ENCODE assay signal across 14 mouse cellular contexts in the genomic region with DNA sequence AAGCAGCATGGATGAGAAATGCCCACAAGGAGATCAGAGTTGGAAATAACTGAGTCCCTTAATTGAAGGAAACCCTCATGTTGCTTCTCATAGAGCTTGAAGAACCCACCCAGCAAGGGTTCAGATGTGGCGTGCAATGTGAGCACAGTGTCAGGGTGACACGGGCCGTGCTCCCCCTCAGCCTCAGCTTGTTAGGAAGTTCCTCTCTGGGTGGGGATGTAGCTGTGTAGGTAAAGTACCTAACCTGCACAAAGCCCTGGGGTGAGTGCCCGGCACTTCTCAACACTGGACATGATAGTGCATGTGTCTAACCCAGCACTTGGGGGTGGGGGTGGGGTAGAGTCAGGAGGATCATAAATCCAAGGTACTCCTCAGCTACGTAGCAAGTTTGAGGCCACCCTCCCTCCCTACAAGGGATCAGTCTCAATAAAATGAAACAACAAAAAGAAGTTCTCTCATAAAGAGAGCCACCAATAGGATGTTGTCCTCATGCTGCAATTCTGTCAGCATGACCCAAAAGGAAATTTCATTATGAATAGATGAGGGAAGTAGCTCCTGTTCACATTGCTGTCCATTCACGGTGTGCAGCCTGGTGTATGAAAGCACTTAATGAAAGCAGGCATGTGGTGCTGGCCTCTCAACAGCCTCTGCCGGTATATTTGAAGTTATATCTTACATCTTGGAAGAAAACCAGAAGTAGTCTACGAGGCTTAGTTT.
DNase-seq lines count a peak whose midpoint lies in the region; ATAC-seq and TF ChIP-seq lines count a peak whose summit lies in the region.
"Had no signal": no experiment of that assay in that cellular context is flagged by ENCODE, and none has a peak within 500 bp of the region (broad histone marks: within the 10 kb centered on the region; RNA-seq: fewer than 3 reads in every experiment).

No protein-coding gene starts in this region.

- intact Hi-C loops in heart, postnatal 36 days (cut with DNase I): no loop called here

- H3K27me3 ChIP-seq in cerebellum, adult 2 months (ENCODE audit: control insufficient read depth, insufficient read depth, low read length): no peaks in the 10 kb centered on the region
- no peaks in the 10 kb centered on the region for H3K27me3 ChIP-seq in forebrain, embryonic 15.5 days
- H3K27me3 ChIP-seq in splenic B cell, adult 2 months (ENCODE audit: control insufficient read depth, insufficient read depth, low read length, poor library complexity, severe bottlenecking): no peaks in the 10 kb centered on the region
- H3K27me3 ChIP-seq in kidney, embryonic 16.5 days (ENCODE audit: insufficient read depth, low read length): no peaks in the 10 kb centered on the region
- H3K27me3 ChIP-seq: embryonic facial prominence, embryonic 13.5 days had no signal

- no peak overlapping the region for H3K4me3 ChIP-seq in cerebellum, adult 2 months (replicated peaks; ENCODE audit: insufficient read depth, low read depth, low read length)
- no peak overlapping the region for H3K4me3 ChIP-seq in forebrain, embryonic 15.5 days
- no peak overlapping the region for H3K4me3 ChIP-seq in kidney, embryonic 16.5 days (ENCODE audit: low read length)
- H3K4me3 ChIP-seq: embryonic facial prominence, embryonic 13.5 days had no signal

- peaks cover 28% of the 10 kb centered on the region for H3K4me1 ChIP-seq in cerebellum, adult 2 months (ENCODE audit: control insufficient read depth, insufficient read depth, low read length)
- H3K4me1 ChIP-seq in forebrain, embryonic 15.5 days: peaks cover 58% of the 10 kb centered on the region
- no peaks in the 10 kb centered on the region for H3K4me1 ChIP-seq in kidney, embryonic 16.5 days (ENCODE audit: insufficient read depth, low read length)

- no peak for TF ChIP-seq POLR2A in cerebellum, adult 2 months (IDR thresholded peaks at IDR 0.05; ENCODE audit: borderline replicate concordance, insufficient read depth, low read length)

- no peaks in the 10 kb centered on the region for H3K9me3 ChIP-seq in forebrain, embryonic 15.5 days
- H3K9me3 ChIP-seq in kidney, embryonic 16.5 days (ENCODE audit: low read length): no peaks in the 10 kb centered on the region
- H3K9me3 ChIP-seq: embryonic facial prominence, embryonic 13.5 days had no signal

- no peaks in the 10 kb centered on the region for H3K36me3 ChIP-seq in forebrain, embryonic 15.5 days
- no peaks in the 10 kb centered on the region for H3K36me3 ChIP-seq in splenic B cell, adult 2 months (ENCODE audit: control insufficient read depth, insufficient read depth, low read length, poor library complexity, severe bottlenecking)
- no peaks in the 10 kb centered on the region for H3K36me3 ChIP-seq in kidney, embryonic 16.5 days (ENCODE audit: insufficient read depth, low read length)
- H3K36me3 ChIP-seq: embryonic facial prominence, embryonic 13.5 days had no signal

- no peak for TF ChIP-seq CTCF in cerebellum, adult 2 months (IDR thresholded peaks at IDR 0.05; ENCODE audit: borderline replicate concordance, insufficient read depth, low read depth, low read length)

- H3K4me2 ChIP-seq in forebrain, embryonic 15.5 days (replicated peaks): no peak overlapping the region
- H3K4me2 ChIP-seq in kidney, embryonic 16.5 days (replicated peaks; ENCODE audit: low read depth, low read length): no peak overlapping the region
- H3K4me2 ChIP-seq: embryonic facial prominence, embryonic 13.5 days had no signal

- H3K9ac ChIP-seq in forebrain, embryonic 15.5 days (replicated peaks): no peak overlapping the region
- H3K9ac ChIP-seq in kidney, embryonic 16.5 days (replicated peaks; ENCODE audit: low read length): no peak overlapping the region
- H3K9ac ChIP-seq: embryonic facial prominence, embryonic 13.5 days had no signal

- 70% methylated on average over 8 of the region's 8 CpGs for WGBS in cerebellum, adult 2 months
- 52% methylated on average over 8 of the region's 8 CpGs for WGBS in forebrain, embryonic 15.5 days
- WGBS in kidney, embryonic 16.5 days: 75% methylated on average over 8 of the region's 8 CpGs

- DNase-seq in cerebellum, postnatal 14 days: peak; percentile 32 to 38
- DNase-seq in cerebellum, adult 2 months: no peak
- peak; percentile 10 for DNase-seq in splenic B cell, adult 2 months (ENCODE audit: low read depth, low spot score)
- no peak for DNase-seq in heart, postnatal 36 days
- no peak for DNase-seq in right cerebral cortex, postnatal 4 days
- DNase-seq: heart, postnatal 10 days; kidney, adult 11 months; lung, postnatal 10 days; right cerebral cortex, postnatal 14 days had no signal

- no peak overlapping the region for H3K27ac ChIP-seq in cerebellum, adult 2 months (ENCODE audit: insufficient read depth, low read length)
- peak overlapping the region; percentile 96 for H3K27ac ChIP-seq in forebrain, embryonic 15.5 days (replicated peaks)
- H3K27ac ChIP-seq in kidney, embryonic 16.5 days (ENCODE audit: low read length): no peak overlapping the region
- H3K27ac ChIP-seq: embryonic facial prominence, embryonic 13.5 days had no signal

- peak; percentile 12 for ATAC-seq in CD4-positive, CD25-positive, alpha-beta regulatory T cell, adult 4 months
- ATAC-seq in forebrain, embryonic 15.5 days (replicated peaks): no peak
- no peak for ATAC-seq in kidney, embryonic 16.5 days (ENCODE audit: low FRiP score, low TSS enrichment)
- ATAC-seq: midbrain, embryonic 16.5 days had no signal

Comparison
In these comparisons a context has a peak if more than half of its experiments do, and no peak if none do; other contexts are left out.
1. DNase-seq: peak in cerebellum, postnatal 14 days (2 of 2) and splenic B cell, adult 2 months (single experiment); none in cerebellum, adult 2 months (0 of 2), heart, postnatal 36 days (0 of 2) and right cerebral cortex, postnatal 4 days (single experiment).